Mouse (Mus musculus) embryonic fibroblast, embryonic 13.5 days (primary cell): ENCODE data around the gene Tgm1.

ENCODE experiments used
- CTCF ChIP-seq: IDR thresholded peaks from 2 replicates; pipeline ENCODE4 v1.5.1; 2011; ENCODE audit warnings: mild to moderate bottlenecking, control low read depth, low read length, moderate library complexity, borderline replicate concordance; ENCODE audit not compliant: insufficient read depth
- POLR2A ChIP-seq: IDR thresholded peaks from 2 replicates; pipeline ENCODE4 v1.6.1; 2011; ENCODE audit warnings: low read depth, mild to moderate bottlenecking, control low read depth, low read length, moderate library complexity

DNA sequence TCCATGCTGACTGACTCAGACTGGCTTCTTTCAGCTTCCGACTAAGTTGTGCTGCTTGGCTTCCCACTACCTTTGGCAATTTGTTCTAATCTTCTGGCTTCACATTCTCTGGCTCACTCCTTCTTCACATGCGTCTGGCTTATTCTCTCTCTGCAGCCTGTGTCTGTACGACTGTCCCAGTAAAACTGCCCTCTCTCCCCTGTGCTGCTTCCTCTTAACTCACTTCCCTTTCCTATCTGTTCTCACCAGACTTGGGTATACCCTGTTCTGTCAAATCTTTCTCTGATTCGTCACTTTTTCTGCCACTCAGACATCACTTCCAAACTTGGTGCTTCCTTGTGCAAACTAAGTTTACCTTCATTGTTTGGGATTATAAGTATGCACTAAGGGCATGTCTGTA, 16.5 kb downstream of the Tgm1 start:
- no peak for TF ChIP-seq POLR2A
- TF ChIP-seq CTCF: no peak
